Mouse (Mus musculus) mouse trophoblast stem cell (cell line): Measurements from ENCODE around the gene Gls.

Experiments used
- in situ Hi-C, 2 experiments: fragments of 300-500 bp; cut with MseI, MboI; formaldehyde crosslinking; loops; 2 replicates in 1 of 2; 3 replicates in 1 of 2; pipeline ENCODE4 v1.15.1; 2025

The Gls gene

DNA sequence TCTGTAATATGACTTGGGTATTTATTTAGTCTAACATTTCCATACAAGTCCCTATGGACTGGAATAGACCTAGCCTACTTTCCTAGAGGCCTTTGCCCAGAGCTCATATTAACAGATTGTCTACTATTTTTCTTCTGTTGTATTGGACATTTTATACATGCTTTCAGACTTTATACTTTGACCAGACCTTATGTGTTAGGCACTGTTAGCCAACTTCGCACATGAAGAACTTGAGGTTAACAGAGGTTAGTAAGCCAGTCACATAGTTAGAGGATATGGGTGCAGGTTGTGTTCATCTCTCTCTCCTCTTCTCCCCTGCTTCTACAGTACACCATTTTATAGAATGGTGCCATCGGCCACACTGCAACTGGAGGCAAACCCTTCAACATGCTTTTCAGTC lies 75.0 kb downstream of the Gls start:
- in situ Hi-C loops: no loop called here

DNA sequence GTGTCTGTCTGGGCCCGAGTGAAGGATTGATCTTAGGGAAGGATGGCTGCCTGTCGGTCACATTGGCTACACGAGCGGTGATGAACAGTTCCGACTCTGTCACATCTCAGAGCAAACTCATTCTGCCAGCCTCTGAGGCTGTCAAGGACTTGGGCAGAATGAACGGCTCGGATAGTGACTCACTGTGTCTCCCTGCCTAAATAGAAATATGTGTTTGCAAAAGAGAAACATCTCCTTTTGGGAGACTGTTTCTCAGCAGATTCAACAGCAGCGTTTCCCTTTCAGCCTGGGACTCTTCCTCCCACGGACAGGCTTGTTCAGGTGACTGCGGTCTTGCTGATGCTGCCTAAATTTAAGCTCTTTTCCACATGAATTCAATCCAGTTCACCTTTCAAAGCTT lies 76.7 kb downstream of the Gls start:
- in situ Hi-C loops: no loop called here

DNA sequence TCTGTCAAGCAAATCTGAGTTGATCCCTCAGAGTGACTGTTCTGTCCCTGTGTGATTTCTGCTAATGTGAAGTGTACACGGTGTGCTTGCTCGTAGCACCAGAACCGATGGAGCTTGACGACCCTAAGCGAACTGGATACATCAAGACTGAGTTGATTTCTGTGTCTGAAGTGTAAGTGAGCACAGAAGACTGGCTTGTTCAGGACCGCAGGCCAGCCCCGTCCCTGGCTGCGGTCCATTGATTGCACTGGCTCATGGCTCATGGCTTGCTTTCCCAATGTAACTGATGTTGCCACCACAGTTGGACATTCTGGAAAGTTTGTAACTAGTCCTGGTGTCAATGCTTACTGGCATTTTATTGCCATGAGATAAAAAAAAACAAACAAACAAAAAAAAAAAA lies 78.1 kb downstream of the Gls start:
- in situ Hi-C loops: no loop called here

DNA sequence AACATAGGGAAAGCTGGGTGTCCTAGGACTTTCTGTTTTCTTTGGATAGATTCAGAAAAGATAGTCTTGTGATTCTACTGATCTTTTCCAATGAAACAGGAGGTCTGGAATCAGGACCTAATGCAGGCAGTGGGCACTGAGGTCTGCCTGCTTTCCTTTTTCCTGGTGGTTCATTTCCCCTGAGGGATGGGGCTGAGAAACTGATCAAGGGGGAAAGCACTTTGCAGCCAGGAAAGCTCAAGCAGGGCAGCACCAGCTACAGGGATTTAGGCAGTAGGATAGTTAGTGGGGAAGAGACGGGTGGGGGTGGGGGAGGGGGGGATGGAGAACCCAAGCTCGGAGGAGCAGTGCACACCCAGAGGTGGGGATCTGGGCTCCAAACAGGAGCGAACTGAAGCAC lies 80.1 kb downstream of the Gls start:
- in situ Hi-C loops: no loop called here

DNA sequence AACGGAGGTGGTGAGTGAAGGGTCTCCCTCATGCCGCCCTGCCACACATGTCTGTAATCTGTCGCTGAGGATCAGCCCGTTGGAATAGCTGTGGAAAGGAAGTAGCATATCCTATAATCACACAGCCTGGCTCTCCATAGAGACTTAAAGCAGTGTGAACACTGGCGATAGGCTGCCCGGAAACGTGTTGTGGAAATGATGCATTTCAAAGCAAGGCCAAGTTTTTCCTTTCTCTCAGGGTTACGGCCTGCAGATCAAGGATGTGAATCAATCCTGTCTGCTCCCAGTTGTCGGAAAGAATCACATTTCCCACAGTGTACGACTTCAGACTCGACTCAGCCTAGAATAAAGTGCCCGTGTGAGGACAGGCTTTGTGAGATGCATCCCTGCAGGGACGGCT lies 80.7 kb downstream of the Gls start:
- in situ Hi-C loops: no loop called here

DNA sequence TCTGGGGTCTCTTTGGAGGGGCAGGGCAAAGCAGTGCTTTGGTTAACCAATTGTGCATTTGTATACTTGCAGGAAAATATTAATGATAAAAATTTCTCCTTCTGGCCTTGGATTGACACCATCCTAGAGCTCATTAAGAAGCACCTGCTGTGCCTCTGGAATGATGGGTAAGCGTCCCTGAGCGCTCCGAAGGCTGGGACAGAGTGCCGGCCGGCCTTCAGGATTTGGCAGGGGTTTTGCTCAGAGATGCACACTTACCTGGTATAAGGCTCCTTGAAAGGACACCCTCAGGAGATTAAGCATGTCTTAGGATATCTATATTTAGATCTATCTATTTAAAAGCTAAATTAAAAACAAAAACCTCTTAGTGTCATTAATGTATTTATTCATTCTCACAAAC lies 81.9 kb downstream of the Gls start:
- in situ Hi-C loops: no loop called here

DNA sequence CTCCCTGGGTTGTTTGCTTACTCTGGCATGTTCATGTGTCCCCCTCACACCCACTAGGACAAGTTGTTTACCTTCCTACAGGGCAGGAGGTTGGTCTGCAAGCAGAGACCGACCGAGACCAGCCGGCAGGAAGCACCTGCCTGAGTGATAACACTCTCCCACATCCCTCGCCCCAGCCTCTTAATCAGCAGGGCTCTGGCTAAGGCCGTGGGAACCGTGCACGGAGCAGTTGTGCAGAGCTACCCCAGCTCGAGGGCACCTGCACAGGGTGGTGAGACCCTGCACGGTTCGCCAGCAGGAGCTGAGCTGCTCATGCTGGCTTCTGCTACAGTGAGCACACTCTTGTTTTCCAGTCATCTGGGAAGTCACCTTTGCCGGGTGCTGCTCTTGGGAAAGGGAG lies 82.4 kb downstream of the Gls start:
- in situ Hi-C loops: no loop called here

DNA sequence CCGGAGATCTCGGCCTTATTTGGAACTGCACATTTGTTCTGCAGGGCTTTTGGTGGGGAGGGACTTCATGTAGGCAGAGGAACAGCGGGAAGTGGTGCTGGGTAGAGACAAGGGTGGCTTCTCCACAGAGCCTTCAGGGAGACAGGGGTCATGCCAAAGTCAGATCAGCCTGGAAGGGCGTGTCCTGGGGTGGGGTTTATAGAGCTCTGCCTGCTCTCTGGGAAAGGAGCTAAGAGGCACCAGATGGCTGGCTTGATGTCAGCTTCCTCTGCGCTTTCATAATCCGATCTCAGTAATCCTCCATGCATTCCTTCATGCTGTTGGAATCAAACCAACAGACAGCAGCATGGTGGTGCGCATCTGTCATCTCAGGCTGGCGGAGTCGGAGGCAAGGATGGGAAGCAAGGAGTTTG lies 83.1 kb downstream of the Gls start:
- in situ Hi-C loops: no loop called here

DNA sequence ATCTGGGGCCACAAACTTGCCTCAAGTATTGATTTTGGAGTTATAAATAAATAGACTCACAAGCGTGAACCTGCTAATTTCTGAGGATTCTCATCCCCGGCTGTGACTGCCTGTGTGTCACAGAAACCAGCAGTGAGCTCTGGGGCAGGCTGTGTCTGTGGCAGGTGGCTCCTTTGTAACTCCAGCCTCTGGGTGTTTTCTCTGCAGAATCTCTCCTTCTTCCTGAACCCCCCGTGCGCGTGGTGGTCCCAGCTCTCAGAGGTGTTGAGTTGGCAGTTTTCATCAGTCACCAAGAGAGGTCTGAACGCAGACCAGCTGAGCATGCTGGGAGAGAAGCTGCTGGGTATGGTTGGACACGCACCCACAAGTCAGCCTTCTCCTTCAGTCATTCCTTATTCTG lies 84.3 kb downstream of the Gls start:
- in situ Hi-C loops: no loop called here

DNA sequence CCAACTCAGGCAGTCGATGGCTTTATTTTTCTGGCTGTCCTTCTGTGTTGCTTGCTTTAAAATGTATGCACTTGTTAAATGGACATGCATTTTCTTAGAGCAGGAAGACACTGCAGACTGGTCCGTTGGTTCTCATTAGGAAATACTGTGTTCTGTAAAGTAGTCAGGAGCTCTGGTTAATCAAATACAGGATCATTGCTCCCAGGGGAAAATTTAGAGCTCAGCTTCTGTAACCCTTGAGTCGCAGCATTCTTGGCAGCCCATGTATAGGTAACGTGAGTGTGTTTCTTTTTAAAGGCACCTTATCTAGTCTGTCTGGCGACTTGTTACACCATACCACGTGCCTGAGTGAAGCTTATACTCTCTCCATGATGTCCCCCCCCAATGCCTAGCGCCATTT lies 84.9 kb downstream of the Gls start:
- in situ Hi-C loops: no loop called here

DNA sequence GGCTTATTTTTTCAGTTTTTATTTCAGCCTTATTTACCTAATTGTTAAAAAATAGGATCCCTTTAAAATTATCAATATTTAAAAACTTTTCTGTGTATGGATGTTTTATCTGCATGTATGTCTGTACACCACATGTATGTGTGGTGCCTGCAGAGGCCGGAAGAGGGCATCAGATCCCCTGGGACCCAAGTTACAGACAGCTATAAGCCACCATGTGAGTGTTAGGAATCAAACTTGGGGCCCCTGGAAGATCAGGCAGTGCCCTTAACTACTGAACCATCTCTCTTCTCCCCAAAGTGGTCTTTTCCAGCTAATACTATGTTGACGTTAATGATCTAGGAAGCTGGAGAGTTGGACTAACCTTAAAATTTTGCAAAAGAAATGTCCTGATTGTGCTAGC lies 85.6 kb downstream of the Gls start:
- in situ Hi-C loops: no loop called here

DNA sequence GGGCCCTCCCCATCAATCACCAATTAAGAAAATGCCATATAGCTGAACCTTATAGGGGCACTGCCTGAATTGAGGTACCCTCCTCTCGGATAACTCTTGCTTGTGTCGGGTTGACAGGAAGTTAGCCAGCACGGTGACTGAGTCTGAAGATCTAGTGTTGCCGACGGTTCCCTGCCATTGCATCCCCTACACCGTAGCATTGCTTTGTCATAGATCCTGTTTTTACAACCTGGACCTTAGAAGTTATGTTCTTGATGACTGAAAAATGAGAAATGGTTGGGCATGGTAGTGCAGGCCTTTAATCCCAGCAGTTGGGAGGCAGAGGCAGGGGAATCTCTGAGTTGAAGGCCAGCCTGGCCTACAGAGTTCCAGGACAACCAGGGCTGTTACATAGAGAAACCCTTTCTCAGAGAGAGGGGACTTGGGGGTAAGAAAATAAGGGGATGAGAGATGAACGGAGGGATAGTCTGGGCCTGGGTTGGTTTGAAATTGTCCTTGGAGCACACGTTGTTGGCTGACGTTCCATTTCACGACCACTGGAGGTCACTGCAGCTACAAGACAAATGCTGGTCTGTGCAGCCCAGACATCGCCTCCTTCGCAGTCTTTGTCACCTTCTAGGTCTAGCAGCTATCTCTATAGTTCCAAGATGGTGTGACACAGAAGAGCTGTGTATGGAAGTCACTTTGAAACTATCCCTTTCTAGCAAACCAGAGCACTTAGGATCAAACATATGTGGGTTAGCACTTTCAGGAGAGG lies 86.6 kb downstream of the Gls start:
- in situ Hi-C loops: no loop called here

DNA sequence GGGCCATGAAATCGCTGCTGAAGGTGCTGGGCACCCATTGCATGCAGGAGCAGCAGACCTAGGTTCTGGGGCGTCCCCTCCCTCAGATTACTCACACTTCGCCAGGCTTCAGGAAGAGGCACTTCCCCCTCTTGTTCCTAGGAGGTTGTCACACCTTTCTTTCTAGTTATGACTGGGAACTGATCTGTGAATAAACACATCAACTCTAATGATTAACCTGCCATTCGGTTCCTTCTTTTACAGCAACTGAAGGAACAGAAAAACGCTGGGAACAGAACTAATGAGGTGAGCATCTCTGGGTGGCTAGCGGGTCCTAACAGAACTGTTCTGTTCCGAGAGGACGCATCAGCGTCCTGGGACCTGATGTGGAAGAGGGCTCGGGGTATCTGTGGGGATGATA lies 88.1 kb downstream of the Gls start:
- in situ Hi-C loops: no loop called here

DNA sequence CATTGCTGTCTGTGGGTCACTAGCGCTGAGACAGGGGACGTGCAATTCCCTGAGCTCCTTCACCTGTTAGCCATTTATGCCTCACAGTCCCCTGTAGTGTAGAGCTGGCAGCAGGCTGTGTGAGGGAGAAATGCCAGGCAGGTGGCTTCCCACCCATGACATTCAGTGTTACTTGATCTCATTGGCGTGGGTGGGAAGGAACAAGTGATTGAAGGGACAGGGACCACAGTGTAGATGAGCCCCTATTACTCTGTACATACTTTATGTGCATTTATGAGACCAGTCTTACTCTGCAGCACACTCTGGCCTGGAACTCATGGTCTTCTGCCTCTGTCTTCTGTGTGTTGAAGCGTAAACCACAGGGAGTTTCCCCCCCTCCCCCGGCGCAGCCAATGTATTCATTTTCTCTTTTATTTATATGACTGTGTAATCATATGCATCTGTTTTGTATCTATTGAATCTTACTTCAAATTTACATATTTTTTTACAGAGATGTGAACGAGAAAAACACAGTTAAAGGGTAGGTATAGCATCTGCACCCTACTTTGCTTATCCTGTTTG lies 89.4 kb downstream of the Gls start:
- in situ Hi-C loops: no loop called here

DNA sequence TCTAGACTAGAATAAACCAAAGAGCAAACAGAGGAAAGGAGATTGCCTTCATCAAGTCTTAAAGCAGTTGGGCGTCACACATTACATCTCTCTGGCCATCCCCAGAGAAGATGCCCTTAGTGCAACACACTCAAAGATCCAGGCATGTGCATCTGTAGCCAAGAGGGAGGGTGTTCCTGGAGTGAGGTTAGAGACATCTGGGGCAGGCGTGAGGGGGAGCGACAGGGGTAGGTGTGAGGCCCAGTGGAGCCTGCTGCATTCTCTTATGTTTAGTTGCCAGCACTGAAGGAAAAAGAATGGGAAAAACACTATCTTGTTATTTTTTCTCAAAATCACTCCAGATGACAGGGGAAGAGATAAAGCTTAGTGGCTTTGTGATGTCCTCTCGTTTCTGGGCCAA lies 89.8 kb downstream of the Gls start:
- in situ Hi-C loops: no loop called here

DNA sequence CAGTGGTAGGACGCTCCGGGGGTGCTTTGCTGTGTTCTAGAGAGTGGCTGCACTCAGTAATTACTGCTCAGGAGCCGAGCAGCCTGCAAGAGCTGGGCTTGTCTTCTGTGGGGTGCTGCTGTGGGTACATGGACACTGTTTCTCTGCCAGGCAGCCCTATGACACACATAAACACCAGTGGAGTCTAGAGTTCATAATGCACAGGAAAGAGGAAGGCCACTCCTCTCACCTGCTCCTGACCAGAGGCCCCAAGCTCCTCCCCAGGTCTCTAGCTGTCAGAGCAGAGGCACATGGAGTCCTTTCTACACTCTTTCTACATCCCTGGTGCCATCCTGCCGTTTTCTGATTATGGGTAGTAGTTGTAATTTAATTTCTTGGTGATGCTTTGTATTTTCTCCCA lies 90.9 kb downstream of the Gls start:
- in situ Hi-C loops: no loop called here

DNA sequence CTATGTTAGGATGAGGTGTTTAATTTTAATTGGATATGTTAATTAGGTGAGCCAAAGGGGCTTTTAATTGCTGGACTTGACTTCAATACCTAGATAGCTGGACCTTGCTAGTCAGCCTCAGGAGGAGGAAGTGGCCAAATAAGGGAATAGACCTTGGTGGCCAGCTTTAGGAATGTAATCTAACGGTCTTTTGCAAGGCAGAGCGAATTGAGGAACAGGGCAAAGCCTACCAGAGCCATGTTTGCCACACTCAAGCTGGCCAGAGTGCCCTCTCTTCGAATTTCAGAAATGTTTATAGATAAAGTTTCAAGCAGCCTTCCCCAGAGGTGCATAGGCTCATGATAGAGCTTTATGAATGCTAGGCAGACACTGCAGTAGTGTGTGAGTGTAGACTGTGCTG lies 91.5 kb downstream of the Gls start:
- in situ Hi-C loops: no loop called here

DNA sequence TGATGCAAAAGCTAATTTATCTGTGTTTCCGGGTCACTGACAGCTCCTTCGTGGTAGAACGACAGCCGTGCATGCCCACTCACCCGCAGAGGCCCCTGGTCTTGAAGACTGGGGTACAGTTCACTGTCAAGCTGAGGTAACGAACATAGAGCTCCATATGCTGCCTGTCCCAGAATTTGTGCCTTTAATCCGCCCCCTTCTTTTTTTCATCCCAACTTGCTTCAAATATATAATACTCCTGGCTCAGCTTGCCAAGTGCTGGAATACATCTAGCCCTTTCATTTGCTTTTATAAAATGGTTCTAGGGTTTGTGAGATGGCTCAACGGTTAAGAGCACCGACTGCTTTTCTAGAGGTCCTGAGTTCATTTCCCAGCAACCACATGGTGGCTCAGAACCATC lies 92.5 kb downstream of the Gls start:
- in situ Hi-C loops: no loop called here

DNA sequence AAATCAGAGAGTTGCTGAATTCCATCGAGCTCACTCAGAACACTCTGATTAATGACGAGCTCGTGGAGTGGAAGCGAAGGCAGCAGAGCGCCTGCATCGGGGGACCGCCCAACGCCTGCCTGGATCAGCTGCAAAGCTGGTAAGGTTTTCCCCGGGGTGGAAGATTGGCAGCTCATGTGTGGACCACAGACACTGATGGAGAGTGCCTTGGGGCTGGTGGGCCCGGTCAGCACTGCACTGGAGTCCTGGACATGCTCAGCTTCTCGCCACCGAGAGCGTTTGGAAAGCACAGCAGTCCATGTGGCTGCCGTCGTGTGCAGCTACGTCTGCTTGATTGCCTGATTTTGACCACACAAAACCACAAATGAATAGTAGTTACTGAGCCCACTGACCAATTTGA lies 95.7 kb downstream of the Gls start:
- in situ Hi-C loops: no loop called here

DNA sequence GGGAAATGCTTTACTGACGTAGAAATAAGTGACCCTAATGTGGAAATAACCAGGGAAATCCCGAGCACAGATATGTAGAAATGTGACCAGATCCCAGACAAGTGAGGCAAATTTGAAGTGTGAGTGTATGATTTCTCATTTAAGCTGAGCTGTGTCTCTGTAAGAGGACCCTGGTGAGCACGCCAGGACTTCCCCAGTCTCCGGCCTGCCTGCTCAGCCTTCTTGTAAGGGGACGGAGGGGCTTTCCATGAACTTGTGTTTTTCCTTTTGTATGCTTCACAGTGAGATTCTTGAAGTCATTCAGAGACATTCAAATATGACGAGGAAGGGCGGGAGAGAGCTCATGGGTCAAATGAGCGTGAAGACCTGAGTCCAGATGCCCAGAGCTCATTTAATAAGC lies 99.8 kb downstream of the Gls start:
- in situ Hi-C loops: no loop called here

DNA sequence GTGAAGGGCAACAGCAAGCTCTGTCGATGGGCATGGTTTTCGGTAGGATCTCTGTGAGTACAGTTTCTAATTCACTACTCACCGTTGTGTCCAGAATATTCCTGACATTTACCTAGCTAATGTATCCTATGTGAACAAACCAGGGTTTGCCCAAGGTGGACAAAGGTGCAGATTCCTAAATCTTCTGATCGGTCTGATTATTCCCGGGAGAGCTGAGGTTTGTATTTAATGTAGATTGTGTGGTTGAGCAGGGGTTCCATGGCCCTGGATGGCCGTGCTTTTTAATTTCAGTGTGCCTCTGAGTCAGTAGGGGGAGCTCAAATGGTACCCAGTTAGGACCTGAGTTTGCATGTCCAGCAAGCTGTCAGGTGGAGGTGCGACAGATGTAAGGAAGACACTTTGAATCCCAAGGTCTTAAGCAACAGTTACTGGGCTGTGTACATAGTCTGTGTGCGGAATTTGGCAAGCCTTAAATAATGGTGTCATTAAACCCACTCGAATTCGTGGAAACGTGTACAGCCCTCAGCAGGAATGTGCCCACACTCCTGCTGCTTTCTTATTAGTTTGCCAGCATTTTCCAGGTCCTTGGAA lies 101.2 kb downstream of the Gls start:
- in situ Hi-C loops: no loop called here

DNA sequence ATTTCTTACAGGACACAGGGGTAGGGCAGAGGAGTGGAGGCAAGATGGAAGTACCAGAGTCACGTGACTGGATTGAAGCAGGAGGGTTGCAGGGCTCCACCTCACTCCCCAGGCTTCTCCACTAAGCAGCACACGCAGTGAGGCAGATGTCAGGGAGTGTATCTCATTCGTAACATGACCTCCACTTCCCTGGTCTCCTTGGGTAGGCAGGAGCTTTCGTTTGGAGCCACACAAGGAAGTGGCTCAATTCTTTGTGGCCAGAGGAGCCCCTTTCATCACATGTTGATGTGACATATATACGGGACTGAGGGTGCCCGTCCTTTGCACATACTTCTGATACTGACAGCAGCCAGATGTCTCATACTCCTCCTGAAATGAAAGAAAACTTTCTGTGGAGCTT lies 103.2 kb downstream of the Gls start:
- in situ Hi-C loops: no loop called here

DNA sequence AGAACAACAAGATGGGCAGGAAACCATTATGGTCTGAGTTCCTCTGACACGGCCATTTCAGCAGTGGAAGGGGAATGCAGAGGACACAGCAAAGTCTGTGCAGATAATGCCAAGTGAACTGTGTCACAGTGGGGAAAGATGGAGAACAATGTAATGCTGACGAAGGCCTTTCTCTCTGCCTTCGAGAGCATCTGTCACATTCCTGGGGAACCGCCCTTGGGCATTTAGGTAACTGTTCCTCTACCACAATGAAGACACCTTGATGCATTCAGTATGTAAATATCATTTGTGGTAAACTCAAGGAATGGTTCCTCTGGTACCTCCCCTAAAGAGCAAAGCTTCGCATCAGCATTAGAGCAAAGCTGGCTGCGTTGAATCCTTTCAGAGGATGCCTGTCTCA lies 105.7 kb downstream of the Gls start:
- in situ Hi-C loops: no loop called here

DNA sequence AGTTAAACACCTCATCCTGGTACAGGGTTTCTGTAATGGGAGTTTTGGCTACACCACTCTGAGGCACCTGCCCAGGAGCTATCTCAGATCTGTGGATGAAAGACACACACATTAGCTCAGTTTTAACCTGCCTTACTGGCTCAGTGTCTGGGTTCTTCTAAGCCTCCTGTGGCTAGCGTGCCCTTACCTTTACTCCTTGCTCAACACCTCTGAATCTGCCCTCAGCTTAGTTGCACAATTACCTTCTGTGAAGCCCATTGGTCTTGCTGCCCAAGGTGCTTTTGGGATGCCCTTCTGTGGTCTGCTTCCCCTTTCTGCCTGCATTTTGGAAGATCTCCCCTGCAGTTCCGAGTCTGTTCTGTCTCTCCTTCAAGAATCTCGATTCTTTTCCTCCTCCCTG lies 108.2 kb downstream of the Gls start:
- in situ Hi-C loops: no loop called here
